Mouse (Mus musculus) hindbrain, postnatal 0 days (tissue): Measurements from ENCODE around the gene Foxc1. TPM values are rescaled to one million over a fixed set of nuclear protein-coding genes. Genes with fewer than 3 reads are reported as not detected.

Experiments
- ATAC-seq: fragments of 200-750 bp; cut with Nextera tagmentation; 2 replicates; pipeline ENCODE4 v1.8.0; 2017; ENCODE audit warnings: mild to moderate bottlenecking, moderate TSS enrichment, moderate library complexity
- DNase-seq: peaks from one replicate; pipeline ENCODE4 v3.0.0-alpha.2; 2015; ENCODE audit warnings: low spot score
- H3K27ac ChIP-seq: fragments of 300-500 bp; sonication (generic); 2 replicates; pipeline ENCODE4 v1.5.1; 2014; ENCODE audit warnings: mild to moderate bottlenecking
- H3K27me3 ChIP-seq: fragments of 300-500 bp; sonication (generic); 2 replicates; pipeline ENCODE4 v1.6.1; 2014; ENCODE audit warnings: low read length, mixed read lengths; ENCODE audit not compliant: insufficient read depth
- H3K36me3 ChIP-seq: fragments of 300-500 bp; sonication (generic); 2 replicates; pipeline ENCODE4 v1.6.1; 2014; ENCODE audit warnings: low read length, mixed read lengths; ENCODE audit not compliant: insufficient read depth
- H3K4me1 ChIP-seq: fragments of 300-500 bp; sonication (generic); 2 replicates; pipeline ENCODE4 v1.6.1; 2014; ENCODE audit warnings: antibody characterized with exemption, low read length, mixed read lengths; ENCODE audit not compliant: insufficient read depth
- H3K4me2 ChIP-seq: fragments of 300-500 bp; sonication (generic); 2 replicates; pipeline ENCODE4 v1.6.1; 2014; ENCODE audit warnings: low read depth, mild to moderate bottlenecking, low read length, moderate library complexity, mixed read lengths
- H3K4me3 ChIP-seq: fragments of 300-500 bp; sonication (generic); 2 replicates; pipeline ENCODE4 v1.5.1; 2014; ENCODE audit warnings: low read length
- H3K9ac ChIP-seq: fragments of 300-500 bp; sonication (generic); replicated peaks from 2 replicates; pipeline ENCODE4 v1.6.1; 2014; ENCODE audit warnings: mild to moderate bottlenecking, low read length, moderate library complexity, mixed read lengths
- H3K9me3 ChIP-seq: fragments of 300-500 bp; sonication (generic); 2 replicates; pipeline ENCODE4 v1.6.1; 2016; ENCODE audit warnings: low read length, mixed read lengths
- CTCF ChIP-seq: IDR thresholded peaks from 2 replicates; pipeline ENCODE4 v1.5.1; 2016; ENCODE audit warnings: antibody characterized with exemption, control low read depth, low read depth
- WGBS: fragments of 180-500 bp; shearing (Covaris S2); extraction: QIAGEN DNeasy Blood & Tissue Kit; methylation state at CpG from one replicate; pipeline ENCODE4 v1.1.7; 2014; 5-methylcytosine and 5-hydroxymethylcytosine counted together
- polyA plus RNA-seq: library from polyadenylated mRNA; unstranded; fragments of >200 nt; fragmentation: Nextera tagmentation; extraction: Ambion mirVana; gene quantifications from 2 replicates; pipeline ENCODE4 v1.2.1, GENCODE M21; 2015
- total RNA-seq: library from RNA; depleted of rRNA; stranded (reverse); fragments of >200 nt; gene quantifications from 2 replicates; pipeline ENCODE4 v1.2.3, GENCODE M21; 2014; rRNA removed

Foxc1 gene
- total and polyA plus RNA-seq, 2 experiments from 2014 or later = 2.0 to 11.9 TPM

DNA sequence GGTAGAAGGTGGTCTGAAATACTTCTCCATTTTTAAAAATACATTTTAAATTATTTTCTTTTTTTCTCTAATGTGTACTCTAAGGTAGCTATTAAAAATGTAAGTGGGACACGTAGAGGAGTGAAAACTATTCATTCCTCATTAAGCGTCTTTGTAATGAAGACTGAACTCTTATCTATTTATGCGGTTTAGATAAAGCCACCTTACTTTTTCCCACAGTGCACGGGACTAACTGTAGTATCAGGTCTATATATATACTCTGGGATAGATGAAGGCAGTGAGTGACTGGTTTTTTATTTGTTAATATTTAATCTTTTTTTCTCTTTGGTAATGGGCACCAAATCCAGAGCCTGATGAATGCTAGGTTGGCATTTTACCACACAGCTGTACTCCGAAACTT lies 53.8 kb downstream of the Foxc1 start:
- TF ChIP-seq CTCF = no peak
- no peak for DNase-seq
- H3K27ac ChIP-seq = no peak overlapping the region
- 86% methylated on average over 5 of the region's 5 CpGs for WGBS
- H3K4me3 ChIP-seq = no peak overlapping the region
- H3K36me3 ChIP-seq = no peaks in the 10 kb centered on the region
- no peaks in the 10 kb centered on the region for H3K9me3 ChIP-seq
- no peak overlapping the region for H3K9ac ChIP-seq
- H3K4me1 ChIP-seq = 0 out of 2 replicates have a peak, but pooled peaks cover 3% of the 10 kb centered on the region
- no peak overlapping the region for H3K4me2 ChIP-seq
- H3K27me3 ChIP-seq = no peaks in the 10 kb centered on the region
- ATAC-seq = no peak

Other genes starting within 250 kb of the Foxc1 start
- gene A530084C06Rik, start 247.3 kb upstream of the Foxc1 start, total RNA-seq = 1.1 and 1.3 TPM in 2 replicates
- not detected in 2 replicates for gene A530084C06Rik, start 247.3 kb upstream of the Foxc1 start, polyA plus RNA-seq
- gene Foxf2, start 180.8 kb upstream of the Foxc1 start, total RNA-seq = 6.0 and 12.8 TPM in 2 replicates
- gene Foxf2, start 180.8 kb upstream of the Foxc1 start, polyA plus RNA-seq = 4.4 and 5.5 TPM in 2 replicates